Mouse (Mus musculus) forebrain, embryonic 14.5 days (tissue): Measurements from ENCODE around the gene 4933406M09Rik. TPM values are rescaled to one million over a fixed set of nuclear protein-coding genes. Genes with fewer than 3 reads are reported as not detected.
A peak's percentile ranks its signal among the peaks of the same experiment; 100 is the strongest.

Source experiments
- ATAC-seq: fragments of 200-750 bp; cut with Nextera tagmentation; 2 replicates; pipeline ENCODE4 v1.8.0; 2017; ENCODE audit warnings: mild to moderate bottlenecking, moderate library complexity
- DNase-seq: peaks from one replicate; pipeline ENCODE4 v3.0.0-alpha.2; 2015; ENCODE audit warnings: low spot score
- H3K27ac ChIP-seq: fragments of 300-500 bp; sonication (generic); 2 replicates; pipeline ENCODE4 v1.5.1; 2014; ENCODE audit warnings: low read depth, mild to moderate bottlenecking, control low read depth, low read length, moderate library complexity
- H3K27me3 ChIP-seq: fragments of 300-500 bp; sonication (generic); replicated peaks from 2 replicates; pipeline ENCODE4 v1.6.1; 2014; ENCODE audit warnings: low read length, control low read depth, mixed read lengths; ENCODE audit not compliant: control insufficient read depth, insufficient read depth
- H3K36me3 ChIP-seq: fragments of 300-500 bp; sonication (generic); 2 replicates; pipeline ENCODE4 v1.6.1; 2014; ENCODE audit warnings: low read length, control low read depth; ENCODE audit not compliant: control insufficient read depth, insufficient read depth
- H3K4me1 ChIP-seq: fragments of 300-500 bp; sonication (generic); 2 replicates; pipeline ENCODE4 v1.6.1; 2014; ENCODE audit warnings: antibody characterized with exemption, low read length, control low read depth; ENCODE audit not compliant: control insufficient read depth, insufficient read depth
- H3K4me2 ChIP-seq: fragments of 300-500 bp; sonication (generic); 2 replicates; pipeline ENCODE4 v1.6.1; 2014; ENCODE audit warnings: mild to moderate bottlenecking, control low read depth, low read length
- H3K4me3 ChIP-seq: fragments of 300-500 bp; sonication (generic); 2 replicates; pipeline ENCODE4 v1.5.1; 2014; ENCODE audit warnings: low read depth, low read length, control low read depth
- H3K9ac ChIP-seq: fragments of 300-500 bp; sonication (generic); 2 replicates; pipeline ENCODE4 v1.6.1; 2014; ENCODE audit warnings: mild to moderate bottlenecking, low read length, control low read depth, moderate library complexity
- H3K9me3 ChIP-seq: fragments of 300-500 bp; sonication (generic); replicated peaks from 2 replicates; pipeline ENCODE4 v1.6.1; 2016; ENCODE audit warnings: low read length, control low read depth, mixed read lengths; ENCODE audit not compliant: control insufficient read depth
- WGBS: fragments of 180-500 bp; shearing (Covaris S2); extraction: QIAGEN DNeasy Blood & Tissue Kit; methylation state at CpG from one replicate; pipeline ENCODE4 v1.1.7; 2014; 5-methylcytosine and 5-hydroxymethylcytosine counted together
- polyA plus RNA-seq: library from polyadenylated mRNA; unstranded; fragments of >200 nt; fragmentation: Nextera tagmentation; extraction: Ambion mirVana; gene quantifications from 2 replicates; pipeline ENCODE4 v1.2.1, GENCODE M21; 2014

The 4933406M09Rik gene
- polyA plus RNA-seq, 1 experiment from 2014 or later, result not detected

GRCm38 (mm10) chr1:134415168-134415831 is 29.6 kb downstream of the 4933406M09Rik start, which contains the start of gene Adipor1:
Gene Adipor1, plus strand, starts transcription at chr1:134415378.
- WGBS, result under 1% methylated on average over 76 of the region's 77 CpGs
- Histone ChIP-seq H3K4me3 (peak within 1 kb of the TSS; percentile 82), H3K36me3 (0 out of 2 replicates have a peak, but pooled peaks cover 5% of the 10 kb centered on the region), H3K9me3 (no peaks in the 10 kb centered on the region), H3K27me3 (no peaks in the 10 kb centered on the region), H3K4me1 (peaks cover 19% of the 10 kb centered on the region), H3K4me2 (peak within 1 kb of the TSS; percentile 74), H3K27ac (peak within 1 kb of the TSS; percentile 86), H3K9ac (peak within 1 kb of the TSS; percentile 87)
- peak; percentile 100 for ATAC-seq
- DNase-seq, result peak; percentile 98

GRCm38 (mm10) chr1:134418414-134418975 is 32.8 kb downstream of the 4933406M09Rik start:
- H3K27me3 ChIP-seq, result no peaks in the 10 kb centered on the region
- H3K9me3 ChIP-seq, result no peaks in the 10 kb centered on the region
- no peak overlapping the region for H3K4me3 ChIP-seq
- 82% methylated on average over 2 of the region's 2 CpGs for WGBS
- no peak overlapping the region for H3K4me2 ChIP-seq
- ATAC-seq (no peak), DNase-seq (no peak)
- H3K4me1 ChIP-seq, result peaks cover 19% of the 10 kb centered on the region
- no peak overlapping the region for H3K9ac ChIP-seq
- H3K27ac ChIP-seq, result no peak overlapping the region
- H3K36me3 ChIP-seq, result peaks cover 7% of the 10 kb centered on the region

- Histone ChIP-seq H3K27me3 (no peaks in the 10 kb centered on the region), H3K9me3 (no peaks in the 10 kb centered on the region), H3K4me2 (no peak overlapping the region), H3K9ac (no peak overlapping the region), H3K4me3 (no peak overlapping the region), H3K36me3 (peaks cover 14% of the 10 kb centered on the region), H3K27ac (no peak overlapping the region), H3K4me1 (peaks cover 18% of the 10 kb centered on the region)
- ATAC-seq (no peak), DNase-seq (no peak)
- WGBS, result 80% methylated on average over 1 of the region's 1 CpGs
These were observed 33.4 kb downstream of the 4933406M09Rik start for GRCm38 (mm10) chr1:134419176-134419575.

GRCm38 (mm10) chr1:134419751-134420458 is 34.2 kb downstream of the 4933406M09Rik start:
- 44% methylated on average over 5 of the region's 5 CpGs for WGBS
- H3K36me3 ChIP-seq, result peaks cover 21% of the 10 kb centered on the region
- H3K4me3 ChIP-seq, result no peak overlapping the region
- H3K4me1 ChIP-seq, result peaks cover 13% of the 10 kb centered on the region
- H3K4me2 ChIP-seq, result no peak overlapping the region
- H3K27me3 ChIP-seq, result no peaks in the 10 kb centered on the region
- DNase-seq (peak; percentile 4), ATAC-seq (no peak)
- no peaks in the 10 kb centered on the region for H3K9me3 ChIP-seq
- no peak overlapping the region for H3K27ac ChIP-seq
- no peak overlapping the region for H3K9ac ChIP-seq

GRCm38 (mm10) chr1:134423911-134424310 is 38.2 kb downstream of the 4933406M09Rik start:
- Histone ChIP-seq H3K27ac (no peak overlapping the region), H3K9ac (no peak overlapping the region), H3K9me3 (no peaks in the 10 kb centered on the region), H3K27me3 (no peaks in the 10 kb centered on the region), H3K36me3 (peaks cover 61% of the 10 kb centered on the region), H3K4me3 (no peak overlapping the region), H3K4me1 (peaks cover 6% of the 10 kb centered on the region), H3K4me2 (no peak overlapping the region)
- DNase-seq (no peak), ATAC-seq (no peak)
- WGBS, result 80% methylated on average over 10 of the region's 10 CpGs

GRCm38 (mm10) chr1:134426289-134426688 is 40.5 kb downstream of the 4933406M09Rik start:
- no peak overlapping the region for H3K4me3 ChIP-seq
- no peak overlapping the region for H3K4me2 ChIP-seq
- no peaks in the 10 kb centered on the region for H3K4me1 ChIP-seq
- no peaks in the 10 kb centered on the region for H3K9me3 ChIP-seq
- DNase-seq, result no peak
- 92% methylated on average over 5 of the region's 5 CpGs for WGBS
- H3K27me3 ChIP-seq, result no peaks in the 10 kb centered on the region
- H3K9ac ChIP-seq, result no peak overlapping the region
- no peak for ATAC-seq
- H3K36me3 ChIP-seq, result peaks cover 82% of the 10 kb centered on the region
- H3K27ac ChIP-seq, result no peak overlapping the region

GRCm38 (mm10) chr1:134433002-134433401 is 47.3 kb downstream of the 4933406M09Rik start:
- ATAC-seq, result no peak

GRCm38 (mm10) chr1:134433473-134433872 is 47.7 kb downstream of the 4933406M09Rik start:
- Histone ChIP-seq H3K4me2 (no peak overlapping the region), H3K9me3 (no peaks in the 10 kb centered on the region), H3K36me3 (peaks cover 52% of the 10 kb centered on the region), H3K9ac (no peak overlapping the region), H3K27me3 (no peaks in the 10 kb centered on the region), H3K4me3 (no peak overlapping the region), H3K27ac (no peak overlapping the region), H3K4me1 (no peaks in the 10 kb centered on the region)
- ATAC-seq (no peak), DNase-seq (no peak)
- 88% methylated on average over 4 of the region's 4 CpGs for WGBS

More at GRCm38 (mm10) chr1:134433002-134433401, 47.3 kb downstream of the 4933406M09Rik start:
- 92% methylated on average over 10 of the region's 10 CpGs for WGBS
- no peak overlapping the region for H3K9ac ChIP-seq
- H3K27me3 ChIP-seq, result no peaks in the 10 kb centered on the region
- peaks cover 56% of the 10 kb centered on the region for H3K36me3 ChIP-seq
- no peak overlapping the region for H3K4me2 ChIP-seq
- no peak overlapping the region for H3K27ac ChIP-seq
- no peaks in the 10 kb centered on the region for H3K4me1 ChIP-seq
- no peaks in the 10 kb centered on the region for H3K9me3 ChIP-seq
- no peak overlapping the region for H3K4me3 ChIP-seq
- DNase-seq, result no peak

- 31% methylated on average over 4 of the region's 4 CpGs for WGBS
- no peaks in the 10 kb centered on the region for H3K27me3 ChIP-seq
- DNase-seq (peak; percentile 20), ATAC-seq (no peak)
- peaks cover 34% of the 10 kb centered on the region for H3K36me3 ChIP-seq
- H3K27ac ChIP-seq, result no peak overlapping the region
- no peak overlapping the region for H3K4me2 ChIP-seq
- no peaks in the 10 kb centered on the region for H3K9me3 ChIP-seq
- no peak overlapping the region for H3K4me3 ChIP-seq
- H3K4me1 ChIP-seq, result no peaks in the 10 kb centered on the region
- no peak overlapping the region for H3K9ac ChIP-seq
These were observed 49.7 kb downstream of the 4933406M09Rik start for GRCm38 (mm10) chr1:134435414-134435813.
